Mouse (Mus musculus) 3134 (cell line): ENCODE data around the gene Olfr1443.

ENCODE experiments used
- DNase-seq: peaks from one replicate; pipeline ENCODE4 v3.0.0-alpha.2; 2011; ENCODE audit warnings: low spot score; ENCODE audit not compliant: insufficient read length; ENCODE audit errors: extremely low read depth

The Olfr1443 gene

GRCm38 (mm10) chr19:12731036-12731435, 53.1 kb downstream of the Olfr1443 start:
- DNase-seq, result no peak

DNA sequence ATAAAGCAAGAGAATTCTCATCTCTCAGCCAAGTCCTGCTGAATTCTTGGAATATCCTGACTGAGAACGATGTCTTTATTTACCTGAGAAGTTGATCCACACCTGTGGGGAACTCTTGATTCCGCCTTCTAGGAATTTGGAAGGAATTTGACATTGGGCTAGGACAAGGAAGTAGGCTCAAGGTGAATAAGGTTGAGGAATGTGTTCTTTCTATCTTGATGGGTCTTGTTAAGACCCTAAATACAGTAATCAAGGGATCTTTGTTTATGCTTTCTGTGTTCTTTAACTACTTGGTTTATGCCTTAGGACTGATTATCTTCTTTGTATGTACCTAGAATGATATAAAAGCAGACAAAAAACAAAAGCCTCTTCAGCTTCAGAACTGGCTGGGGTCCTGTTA, 54.0 kb downstream of the Olfr1443 start:
- no peak for DNase-seq
